Mouse (Mus musculus) megakaryocyte-erythroid progenitor cell, adult 5-6 weeks (primary cell): Measurements from ENCODE around the gene Col28a1. TPM values are rescaled to one million over a fixed set of nuclear protein-coding genes. Genes with fewer than 3 reads are reported as not detected.

Source experiments
- ATAC-seq: replicated peaks from 2 replicates; pipeline ENCODE4 v1.8.0; 2016; ENCODE audit warnings: mild to moderate bottlenecking, inconsistent platforms; ENCODE audit not compliant: severe bottlenecking, poor library complexity, low FRiP score, low TSS enrichment
- total RNA-seq, 2 experiments: library from RNA; stranded (forward) in 1 of 2; stranded (reverse) in 1 of 2; fragments of 200-1000, 215-1000 nt in 1 of 2; fragments of >200 nt in 1 of 2; fragmentation: Nextera tagmentation in 1 of 2; gene quantifications; 2 replicates each; pipeline ENCODE4 v1.2.3; 2014 to 2017

Gene Col28a1
- total RNA-seq, 2 experiments from 2014 or later = not detected

DNA sequence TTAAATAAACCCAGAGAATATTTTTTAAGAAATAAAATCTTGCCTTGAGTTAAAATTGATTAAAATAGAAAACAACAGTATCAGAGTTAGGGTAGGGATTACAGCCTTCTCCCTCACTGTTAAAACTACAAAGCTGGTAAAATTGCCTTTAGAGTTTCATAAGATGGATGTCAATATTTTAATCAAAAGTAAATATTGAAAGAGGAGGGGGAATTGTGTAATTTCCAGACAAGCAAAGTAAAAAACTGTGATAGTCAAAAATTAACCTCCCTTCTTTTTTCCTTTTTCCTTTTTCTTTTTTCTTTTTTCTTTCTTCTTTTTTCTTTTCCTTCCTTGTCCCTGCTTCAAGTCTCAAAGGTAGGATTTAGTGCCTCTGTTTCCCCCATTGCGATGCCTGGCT lies 146.6 kb downstream of the Col28a1 start:
- no peak for ATAC-seq

DNA sequence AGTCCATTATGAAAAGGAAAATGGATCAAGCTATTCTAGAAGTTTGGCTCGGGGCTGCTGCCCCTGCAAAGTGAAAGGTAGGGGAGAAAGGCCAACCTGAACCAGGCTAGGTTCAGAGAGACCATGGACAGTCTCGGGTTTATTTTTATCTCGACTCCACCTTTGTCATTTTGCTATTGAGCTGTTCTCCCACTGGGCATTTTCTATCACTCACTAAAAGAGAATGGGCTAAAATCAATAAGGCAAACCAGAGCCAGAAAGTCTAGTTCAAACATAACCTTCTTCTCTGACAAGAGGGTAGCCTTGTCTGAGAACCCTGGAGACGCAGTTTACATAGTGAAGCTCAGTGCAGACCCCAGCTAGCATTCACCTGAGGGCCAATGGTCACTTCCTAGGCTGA lies 163.7 kb downstream of the Col28a1 start:
- ATAC-seq = no peak

DNA sequence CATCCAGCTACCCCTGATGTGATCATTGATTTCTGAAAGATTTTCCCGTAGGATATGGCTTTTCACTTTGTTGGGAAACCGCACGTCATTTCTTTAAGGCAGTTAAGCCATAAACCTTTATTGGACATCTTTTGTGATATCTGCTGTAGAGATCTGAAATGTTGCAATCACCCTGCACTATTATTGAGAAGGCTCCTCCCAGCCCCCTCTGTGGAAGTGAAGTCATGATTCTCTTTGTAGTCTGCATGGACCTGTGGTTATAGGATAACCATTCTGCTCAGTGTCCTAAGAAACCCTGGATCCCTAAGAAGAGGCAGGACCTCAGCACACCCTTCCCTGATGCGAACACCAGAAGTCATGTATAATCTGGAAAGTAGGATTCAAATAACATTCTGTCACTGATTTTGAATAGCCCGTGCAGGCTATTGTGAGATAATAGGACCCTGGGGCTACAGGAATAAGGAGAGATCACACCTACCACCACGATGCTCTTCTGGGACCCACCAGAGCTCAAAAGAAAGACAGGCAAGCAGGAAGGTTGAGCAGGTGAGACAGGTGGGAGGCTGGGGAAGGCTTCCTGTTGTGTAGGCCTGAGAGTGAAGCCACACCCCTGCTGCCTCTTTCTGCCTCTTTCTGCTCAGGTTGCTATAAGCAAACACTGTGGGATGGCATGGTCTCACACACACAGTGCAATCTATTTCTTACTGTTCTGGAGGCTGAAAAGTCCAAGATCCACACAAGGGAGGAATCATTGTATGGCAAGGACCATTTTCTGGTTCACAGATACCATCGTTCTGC lies 166.9 kb downstream of the Col28a1 start:
- no peak for ATAC-seq

DNA sequence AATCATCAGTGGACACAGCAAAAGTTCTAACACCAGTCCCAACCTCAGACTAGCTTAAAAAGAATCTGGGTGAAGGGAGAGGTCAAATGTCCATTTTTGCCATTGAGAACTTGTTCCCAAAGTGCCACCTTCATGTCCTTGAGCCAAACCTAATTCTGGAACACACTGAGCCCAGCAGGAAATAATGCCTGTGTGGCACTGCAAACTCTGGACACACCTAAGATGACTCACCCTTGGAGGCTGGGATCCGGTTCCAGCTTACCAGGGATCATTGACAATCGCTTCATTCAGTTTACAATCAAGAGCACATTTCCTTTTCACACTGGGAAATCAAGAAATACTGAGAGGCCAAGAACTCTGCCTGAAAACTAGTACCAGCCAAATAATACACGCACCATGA lies 168.9 kb downstream of the Col28a1 start:
- no peak for ATAC-seq

DNA sequence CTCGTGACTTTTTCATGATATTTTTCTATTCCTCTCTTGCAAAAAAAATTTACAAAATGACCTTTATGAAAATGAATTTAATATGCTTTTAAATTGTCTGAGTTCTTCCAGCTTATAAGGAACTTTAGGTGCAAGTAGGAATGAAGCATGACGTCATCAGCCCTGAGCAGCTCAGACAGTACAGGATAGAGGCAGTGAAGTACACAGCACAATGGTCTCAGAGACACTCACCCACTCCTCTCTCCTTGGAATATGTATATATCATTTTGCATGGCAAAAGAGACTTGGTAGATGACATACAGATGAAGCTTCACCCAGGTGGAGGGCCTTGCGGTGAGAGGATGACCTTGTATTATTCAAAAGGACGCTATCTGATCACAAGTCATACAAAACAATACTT lies 197.7 kb downstream of the Col28a1 start:
- no peak for ATAC-seq

DNA sequence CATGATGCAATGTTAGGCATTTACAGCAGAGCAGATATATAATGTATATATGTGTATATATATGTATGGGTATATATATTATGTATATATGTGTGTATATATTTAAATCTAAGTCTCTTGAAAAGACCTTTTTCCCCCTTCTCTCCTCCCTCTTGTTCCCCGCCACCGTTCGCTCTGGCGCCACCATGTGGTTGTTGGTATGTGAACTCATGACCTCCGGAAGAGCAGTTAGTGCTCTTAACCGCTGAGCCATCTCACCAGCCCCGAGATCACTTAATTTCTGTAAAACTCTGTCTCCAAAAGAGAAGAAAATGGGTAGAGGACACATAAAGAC lies 208.8 kb downstream of the Col28a1 start:
- ATAC-seq = peak; percentile 69

DNA sequence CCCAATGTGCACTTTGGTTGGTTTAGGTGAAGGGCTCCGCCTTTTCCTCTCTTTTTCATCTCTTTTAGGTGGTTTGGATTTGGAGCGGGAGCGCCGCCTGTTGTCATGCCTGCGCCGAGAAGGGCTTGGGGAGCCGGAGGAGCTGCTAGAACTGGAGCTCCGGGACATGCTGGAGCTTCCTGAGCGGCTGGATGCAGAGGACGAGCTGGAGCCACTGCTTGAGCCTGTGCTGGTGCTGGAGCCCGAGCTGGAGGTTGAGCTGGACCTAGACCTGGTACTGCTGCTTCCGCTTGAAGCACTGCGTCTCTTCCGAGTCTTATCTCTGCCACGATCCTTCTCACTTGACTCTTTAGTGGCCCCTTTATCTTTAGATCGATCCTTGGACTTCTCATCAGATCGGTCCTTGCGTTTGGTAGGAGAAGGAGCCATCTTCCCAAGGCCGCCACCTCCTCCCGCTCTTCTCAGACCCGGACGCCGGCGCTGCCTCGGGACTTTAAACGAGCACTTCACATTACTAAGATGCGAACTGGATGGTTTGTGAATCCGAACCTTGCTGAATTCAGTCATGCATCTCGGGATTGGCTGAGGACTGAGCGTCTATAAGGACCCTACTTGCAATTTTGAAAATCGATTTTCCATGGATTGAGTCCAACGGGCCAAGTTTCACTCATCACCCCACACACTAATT lies 209.3 kb downstream of the Col28a1 start:
- ATAC-seq = peak; percentile 40; the same call in 1 of the 2 replicates

DNA sequence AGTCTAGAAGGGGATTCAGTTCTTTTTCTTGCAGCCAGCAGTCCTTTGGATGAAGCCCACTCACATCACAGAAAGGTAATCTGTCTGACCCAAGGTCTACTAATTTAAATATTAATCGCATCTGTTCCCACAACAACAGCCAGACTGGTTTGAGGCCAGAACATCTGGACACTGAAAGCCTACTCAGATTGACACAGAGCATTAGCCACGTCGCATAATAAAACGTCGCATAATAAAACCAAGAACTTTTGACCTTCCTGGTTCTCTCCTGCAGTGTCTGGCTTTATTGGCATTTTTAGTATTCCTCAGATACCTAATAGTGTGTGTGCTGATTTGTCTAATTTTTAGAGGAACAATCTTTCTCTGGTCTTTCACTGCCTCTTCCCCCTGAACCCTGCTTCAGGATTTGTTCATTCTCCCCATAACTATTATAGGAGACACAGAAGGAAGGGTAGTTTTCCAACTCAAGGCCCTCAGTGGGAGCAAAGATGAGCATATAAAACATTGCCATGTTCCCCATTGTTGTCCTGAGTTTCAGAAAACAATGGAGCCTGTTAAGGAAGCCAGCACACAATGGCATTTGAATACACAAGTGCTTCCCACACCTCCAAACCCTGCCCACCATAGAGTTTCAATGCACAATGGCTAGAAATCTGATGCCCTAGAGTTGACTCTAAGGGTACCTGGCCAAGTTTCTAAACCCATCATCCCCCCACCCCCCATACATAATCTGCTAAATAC lies 221.2 kb downstream of the Col28a1 start:
- ATAC-seq = no peak

DNA sequence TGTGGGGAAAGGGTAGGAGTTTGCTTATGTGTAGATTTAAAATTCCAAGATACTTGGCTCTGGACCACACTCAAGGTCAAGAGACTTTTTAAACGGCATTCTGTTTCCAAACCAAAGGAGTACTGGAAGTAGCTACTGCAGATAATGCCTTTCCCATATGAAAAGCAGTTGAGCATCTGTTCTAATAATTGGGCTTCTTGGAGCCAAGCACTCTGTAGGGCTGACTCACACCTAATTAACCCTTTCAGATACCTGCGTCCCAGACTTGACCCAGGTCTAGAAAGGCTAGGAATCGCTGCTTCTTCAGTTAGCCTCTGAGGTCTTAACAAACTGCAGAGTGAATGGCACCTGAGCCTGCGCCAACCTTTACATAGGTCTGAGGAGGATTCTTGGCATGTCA lies 223.0 kb downstream of the Col28a1 start:
- no peak for ATAC-seq

DNA sequence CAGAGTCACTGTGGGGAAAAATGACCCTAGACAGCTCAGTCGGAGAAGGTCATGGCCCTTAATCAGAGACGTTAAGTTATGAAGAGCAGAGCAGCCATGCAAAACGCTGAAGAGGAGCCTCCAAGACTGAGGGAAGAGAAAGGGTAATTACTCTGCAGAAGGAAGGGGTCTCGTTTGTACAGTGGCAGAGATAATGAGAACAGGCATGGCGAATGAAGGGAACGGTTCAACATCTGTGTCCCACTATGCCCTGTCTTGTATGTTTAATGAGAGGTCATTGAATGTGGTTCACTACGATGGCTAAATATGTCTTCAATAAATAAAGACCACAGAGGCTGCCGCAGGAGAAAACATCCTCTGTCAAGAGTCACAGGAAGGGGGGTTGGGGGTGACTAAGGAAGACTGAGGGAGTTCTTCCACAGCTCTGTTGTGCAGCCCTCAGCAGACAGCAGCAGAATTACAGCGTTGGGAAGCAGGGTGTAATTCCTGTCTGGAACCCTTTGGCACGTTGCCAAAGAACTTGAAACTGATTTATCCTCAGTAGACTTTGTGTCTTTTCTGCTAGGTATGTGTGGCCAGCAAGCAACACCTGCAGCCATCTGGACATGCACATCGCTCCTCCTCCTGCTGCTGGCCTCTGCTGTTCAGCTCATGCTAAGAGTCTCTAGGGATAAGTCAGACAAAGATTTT lies 226.4 kb downstream of the Col28a1 start:
- no peak for ATAC-seq

DNA sequence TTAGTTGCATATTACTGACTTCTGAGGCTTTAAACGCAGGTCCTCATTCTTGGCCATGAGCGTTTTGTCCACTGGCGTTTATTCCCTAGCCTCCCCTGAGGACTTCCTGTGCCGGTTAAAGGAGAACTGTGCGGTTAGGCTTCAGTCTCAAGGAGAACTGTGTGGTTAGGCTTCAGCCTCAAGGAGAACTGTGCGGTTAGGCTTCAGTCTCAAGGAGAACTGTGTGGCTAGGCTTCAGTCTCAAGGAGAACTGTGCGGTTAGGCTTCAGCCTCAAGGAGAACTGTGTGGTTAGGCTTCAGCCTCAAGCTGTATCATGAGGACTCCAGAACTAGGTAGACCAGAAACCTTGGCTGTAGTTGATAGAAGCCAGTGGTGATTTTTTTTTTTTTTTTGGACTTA lies 229.7 kb downstream of the Col28a1 start:
- no peak for ATAC-seq

DNA sequence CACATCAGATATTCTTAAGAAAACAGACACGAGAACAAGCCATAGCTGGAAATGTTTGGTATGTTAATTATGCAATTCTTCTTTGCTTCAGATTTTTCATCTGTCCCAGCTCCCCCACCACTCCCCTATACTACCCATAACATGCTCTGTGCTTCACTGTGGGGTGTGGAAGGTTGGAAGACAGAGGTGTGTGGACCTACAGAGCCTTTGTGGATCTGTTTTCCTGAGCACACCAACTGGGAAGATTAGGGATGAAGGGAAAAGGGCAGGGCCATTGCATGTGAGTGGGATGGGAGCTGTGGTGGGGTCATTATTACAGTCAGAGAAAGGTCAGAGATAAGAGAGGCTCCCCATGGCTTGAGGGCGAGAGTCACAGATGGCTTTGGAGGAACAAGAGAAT lies 240.2 kb downstream of the Col28a1 start:
- no peak for ATAC-seq

DNA sequence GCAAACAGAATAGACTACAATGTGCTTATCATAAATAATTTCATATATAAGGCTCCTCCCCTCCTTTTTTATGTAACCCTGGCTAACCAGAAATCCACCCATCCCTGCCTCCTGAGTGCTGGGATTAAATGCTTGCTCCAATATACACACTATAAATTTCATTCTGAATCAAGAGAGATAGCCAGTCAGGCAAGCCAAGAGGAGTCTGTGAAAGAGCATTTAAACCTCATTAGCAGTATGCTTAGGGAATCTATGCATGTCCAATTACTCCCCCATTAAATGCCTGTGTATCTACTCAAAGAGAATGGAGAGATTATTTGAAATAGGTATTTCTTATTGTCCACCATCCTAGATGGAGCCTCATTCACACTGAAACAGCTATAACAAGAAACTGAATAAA lies 240.6 kb downstream of the Col28a1 start:
- no peak for ATAC-seq

Other genes starting within 250 kb of the Col28a1 start
- 31.4 and 33.6 TPM in 2 replicates for gene Mios, start 16.6 kb upstream of the Col28a1 start, total RNA-seq (2014; fragmentation: Nextera tagmentation)
- gene Mios, start 16.6 kb upstream of the Col28a1 start, total RNA-seq (2017) = 39.2 and 53.4 TPM in 2 replicates
- 118 and 179 TPM in 2 replicates for gene Rpa3, start 66.6 kb upstream of the Col28a1 start, total RNA-seq (2014; fragmentation: Nextera tagmentation)
- 108 and 144 TPM in 2 replicates for gene Rpa3, start 66.6 kb upstream of the Col28a1 start, total RNA-seq (2017)
- 8.6 and 28.3 TPM in 2 replicates for gene Umad1, start 66.7 kb upstream of the Col28a1 start, total RNA-seq (2014; fragmentation: Nextera tagmentation)
- gene Umad1, start 66.7 kb upstream of the Col28a1 start, total RNA-seq (2017) = 3.9 and 9.6 TPM in 2 replicates
- gene Gm45062, start 66.8 kb upstream of the Col28a1 start, total RNA-seq (2014; fragmentation: Nextera tagmentation) = 1.6 and 5.8 TPM in 2 replicates
- 8.7 TPM in 1 of 2 replicates, not detected in the other for gene Gm45062, start 66.8 kb upstream of the Col28a1 start, total RNA-seq (2017)